Mouse (Mus musculus): ENCODE data around the gene Dtx4. TPM values are rescaled to one million over a fixed set of nuclear protein-coding genes. Genes with fewer than 3 reads are reported as not detected.
"Not testable (repeated sequence)": the region's sequence is repeated elsewhere in the genome, so short reads cannot be mapped to it uniquely, and the experiment has no call there.

Gene Dtx4
- polyA plus RNA-seq (2014; fragmentation: Nextera tagmentation; extraction: Ambion mirVana) = 1.8 and 2.0 TPM in 2 replicates

DNA sequence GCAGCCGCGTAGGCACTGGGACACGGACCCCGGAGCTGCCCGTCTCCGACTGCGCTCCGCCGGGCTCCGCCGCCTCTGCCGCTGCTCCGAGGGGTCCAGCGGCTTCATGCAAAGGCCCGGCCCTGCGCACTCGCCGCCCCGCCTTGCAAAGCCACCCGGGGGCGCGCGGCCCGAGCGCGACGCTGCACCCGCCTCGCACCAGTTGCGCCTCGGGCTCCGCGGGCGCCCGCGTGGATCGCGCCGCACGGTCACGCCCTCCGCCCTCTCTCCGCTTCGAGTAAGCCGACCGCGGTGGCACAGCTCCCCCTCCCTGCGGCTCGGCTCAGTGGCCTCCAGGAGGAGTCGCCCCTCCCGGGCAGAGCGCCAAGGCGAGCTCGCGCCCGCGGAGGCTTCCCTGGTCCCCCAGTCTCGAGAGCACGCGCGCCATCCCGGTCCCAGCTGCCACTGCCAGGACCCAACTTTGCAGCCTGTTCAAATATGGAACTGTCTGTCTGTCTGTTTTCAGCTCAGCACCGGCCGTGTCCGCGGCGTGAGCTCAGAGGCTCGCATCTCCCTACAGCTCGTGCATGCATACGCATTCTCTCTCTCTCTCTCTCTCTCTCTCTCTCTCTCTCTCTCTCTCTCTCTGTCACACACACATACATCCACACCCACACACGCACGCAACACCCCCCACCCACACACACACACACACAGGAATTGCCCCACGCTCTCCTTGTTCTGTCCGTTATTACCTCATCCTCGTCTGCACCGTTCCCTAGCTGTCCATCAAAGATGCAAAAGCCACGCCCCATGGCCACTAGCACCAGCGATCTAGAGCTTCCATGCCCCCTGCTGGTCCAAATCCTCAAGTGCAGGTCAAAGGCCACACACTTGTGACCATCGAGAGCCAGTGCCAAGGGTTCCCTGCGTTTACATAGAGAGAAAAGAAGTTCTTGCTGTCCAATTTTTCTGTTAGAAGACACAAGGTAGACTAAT, at the start of gene Dtx4:
Gene Dtx4, minus strand, starts transcription at position 85 of the 978 bp plus-strand sequence.
- 0 out of 4 replicates have a peak, but pooled peaks cover 0 to 5% of the 10 kb centered on the region in 2 experiments for H3K4me1 ChIP-seq (ENCODE audit: control insufficient read depth in 2 of 2, insufficient read depth in 2 of 2, low read length in 2 of 2)
- H3K36me3 ChIP-seq (ENCODE audit: control insufficient read depth, insufficient read depth, low read length) = no peaks in the 10 kb centered on the region
- ATAC-seq (ENCODE audit: insufficient number of reproducible peaks, insufficient read depth, low FRiP score, low read depth) = peak; percentile 87
- peak within 1 kb of the TSS; percentile 53 to 73 for H3K4me3 ChIP-seq (ENCODE audit: control insufficient read depth in 1 of 2, insufficient read depth in 1 of 2, low read depth in 1 of 2, low read length in 2 of 2)
- H3K9me3 ChIP-seq (ENCODE audit: control insufficient read depth, low read length) = no peaks in the 10 kb centered on the region
- H3K27ac ChIP-seq (replicated peaks in 1 of 2; ENCODE audit: control insufficient read depth in 1 of 2, insufficient read depth in 1 of 2, low read depth in 2 of 2, low read length in 2 of 2) = peak within 1 kb of the TSS; percentile 27 to 44; a peak in 3 of 4 replicates
- H3K9ac ChIP-seq (ENCODE audit: low read length) = peak within 1 kb of the TSS; percentile 77
- under 1% methylated on average over 73 of the region's 80 CpGs for WGBS
- peaks cover 23% of the 10 kb centered on the region for H3K27me3 ChIP-seq (ENCODE audit: control insufficient read depth, insufficient read depth, low read length)
- H3K4me2 ChIP-seq (ENCODE audit: low read length) = peak within 1 kb of the TSS; percentile 100

DNA sequence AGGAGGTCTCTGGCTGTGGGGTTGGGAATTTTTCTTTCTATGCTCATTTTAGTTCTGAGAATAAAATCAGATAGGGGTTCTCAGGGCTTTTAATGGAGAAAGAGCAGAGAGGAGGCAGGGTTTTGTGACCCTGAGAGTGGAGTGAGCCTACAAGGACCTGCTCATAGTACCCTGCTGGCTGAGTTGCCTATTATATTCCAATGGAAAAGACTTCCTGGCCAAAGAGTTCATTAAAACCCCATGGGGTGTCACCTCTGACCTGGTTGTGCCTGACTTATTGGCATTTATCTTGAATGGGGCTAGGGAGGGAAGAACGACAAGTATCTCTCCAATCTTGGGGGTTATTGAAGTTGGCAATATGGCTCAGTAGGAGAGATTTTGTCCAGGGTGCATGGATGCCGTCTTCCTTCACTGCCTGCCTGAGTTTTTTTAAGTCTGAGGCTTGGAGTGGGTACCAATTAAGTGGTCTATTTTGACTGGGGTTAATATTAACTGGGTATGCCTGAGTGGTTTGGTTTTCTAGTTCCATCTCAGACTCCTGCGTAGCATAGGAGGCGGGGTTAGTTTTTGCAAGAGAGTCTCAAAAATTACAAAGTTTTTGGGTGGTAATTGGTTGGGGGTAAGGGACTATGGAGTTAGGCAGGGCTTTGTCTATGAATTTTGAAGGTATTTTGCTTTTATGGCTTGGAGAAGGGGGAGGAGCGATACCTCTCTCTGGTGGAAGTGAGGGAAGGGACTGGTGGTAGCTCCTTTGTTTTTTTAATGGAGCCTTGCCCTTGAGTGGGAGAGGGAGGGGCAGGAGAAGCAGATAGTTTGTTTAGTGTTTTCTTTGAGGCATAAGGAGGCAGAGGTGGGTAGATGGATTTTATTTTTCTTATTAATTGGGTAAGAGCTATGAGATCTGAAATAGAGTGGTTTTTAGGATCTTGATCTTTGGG, 49.0 kb upstream of the Dtx4 start:
- Histone ChIP-seq H3K4me1 (ENCODE audit: control insufficient read depth in 2 of 2, insufficient read depth in 2 of 2, low read length in 2 of 2) (no peaks in the 10 kb centered on the region), H3K9ac (ENCODE audit: low read length) (no peak overlapping the region), H3K36me3 (ENCODE audit: control insufficient read depth, insufficient read depth, low read length) (no peaks in the 10 kb centered on the region), H3K4me3 (ENCODE audit: control insufficient read depth in 1 of 2, insufficient read depth in 1 of 2, low read depth in 1 of 2, low read length in 2 of 2) (no peak overlapping the region), H3K27me3 (ENCODE audit: control insufficient read depth, insufficient read depth, low read length) (no peaks in the 10 kb centered on the region), H3K4me2 (ENCODE audit: low read length) (no peak overlapping the region), H3K27ac (replicated peaks in 1 of 2; ENCODE audit: control insufficient read depth in 1 of 2, insufficient read depth in 1 of 2, low read depth in 2 of 2, low read length in 2 of 2) (no peak overlapping the region), H3K9me3 (ENCODE audit: control insufficient read depth, low read length) (no peaks in the 10 kb centered on the region)
- no peak for ATAC-seq (ENCODE audit: insufficient number of reproducible peaks, insufficient read depth, low FRiP score, low read depth)
- 82% methylated on average over 5 of the region's 5 CpGs for WGBS

DNA sequence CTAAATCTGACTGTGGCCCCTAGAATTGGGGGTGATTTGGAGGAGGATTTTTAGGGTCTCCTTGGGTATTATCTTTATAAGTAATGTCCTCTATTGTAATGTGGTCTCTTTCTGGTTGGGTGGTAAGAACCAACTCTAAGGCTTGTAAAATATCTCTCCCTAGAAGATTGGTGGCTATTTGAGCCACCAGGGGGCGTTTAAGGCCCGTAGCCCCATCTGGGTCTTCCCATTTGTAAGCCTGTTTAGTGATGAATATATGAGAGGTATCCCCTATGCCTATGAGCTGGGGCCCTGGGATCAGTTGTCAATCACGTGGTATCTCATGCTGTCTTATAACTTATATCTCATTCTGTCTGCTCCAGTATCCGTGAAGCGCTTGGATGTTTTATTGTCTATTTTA, 47.9 kb upstream of the Dtx4 start:
- H3K27ac ChIP-seq (replicated peaks in 1 of 2; ENCODE audit: control insufficient read depth in 1 of 2, insufficient read depth in 1 of 2, low read depth in 2 of 2, low read length in 2 of 2) = no peak overlapping the region
- H3K36me3 ChIP-seq (ENCODE audit: control insufficient read depth, insufficient read depth, low read length) = no peaks in the 10 kb centered on the region
- H3K4me2 ChIP-seq (ENCODE audit: low read length) = no peak overlapping the region
- ATAC-seq (ENCODE audit: insufficient number of reproducible peaks, insufficient read depth, low FRiP score, low read depth) = no peak
- no peaks in the 10 kb centered on the region for H3K9me3 ChIP-seq (ENCODE audit: control insufficient read depth, low read length)
- H3K4me3 ChIP-seq (ENCODE audit: control insufficient read depth in 1 of 2, insufficient read depth in 1 of 2, low read depth in 1 of 2, low read length in 2 of 2) = no peak overlapping the region
- no peaks in the 10 kb centered on the region for H3K27me3 ChIP-seq (ENCODE audit: control insufficient read depth, insufficient read depth, low read length)
- H3K9ac ChIP-seq (ENCODE audit: low read length) = no peak overlapping the region
- H3K4me1 ChIP-seq (ENCODE audit: control insufficient read depth in 2 of 2, insufficient read depth in 2 of 2, low read length in 2 of 2) = no peaks in the 10 kb centered on the region
- WGBS = 74% methylated on average over 5 of the region's 5 CpGs

DNA sequence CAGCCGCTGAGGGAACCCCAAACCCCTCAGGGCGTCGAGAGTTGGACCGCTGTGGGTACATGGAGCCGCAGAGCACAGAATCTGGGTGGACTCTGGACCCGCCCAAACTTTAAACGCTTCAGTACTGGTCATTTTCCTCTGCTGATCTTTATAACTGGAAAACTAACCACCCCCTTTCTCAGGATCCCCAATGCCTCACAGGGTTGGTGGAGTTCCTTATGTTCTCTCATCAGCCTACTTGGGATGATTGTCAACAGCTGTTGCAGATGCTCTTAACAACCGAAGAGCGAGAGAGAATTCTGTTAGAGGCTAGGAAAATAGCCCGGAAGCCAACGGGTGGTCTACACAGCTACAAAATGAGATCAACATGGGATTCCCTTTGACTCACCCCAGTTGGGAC, 44.2 kb upstream of the Dtx4 start, which contains the start of gene Fam111a:
Gene Fam111a, plus strand, starts transcription at position 301 of the 400 bp plus-strand sequence.
- not testable (repeated sequence) for H3K36me3 ChIP-seq (ENCODE audit: control insufficient read depth, insufficient read depth, low read length); H3K27me3 ChIP-seq (ENCODE audit: control insufficient read depth, insufficient read depth, low read length); H3K27ac ChIP-seq (replicated peaks in 1 of 2; ENCODE audit: control insufficient read depth in 1 of 2, insufficient read depth in 1 of 2, low read depth in 2 of 2, low read length in 2 of 2); H3K9me3 ChIP-seq (ENCODE audit: control insufficient read depth, low read length); H3K4me2 ChIP-seq (ENCODE audit: low read length); ATAC-seq (ENCODE audit: insufficient number of reproducible peaks, insufficient read depth, low FRiP score, low read depth); H3K4me1 ChIP-seq (ENCODE audit: control insufficient read depth in 2 of 2, insufficient read depth in 2 of 2, low read length in 2 of 2); H3K4me3 ChIP-seq (ENCODE audit: control insufficient read depth in 1 of 2, insufficient read depth in 1 of 2, low read depth in 1 of 2, low read length in 2 of 2); H3K9ac ChIP-seq (ENCODE audit: low read length)
- WGBS = 93% methylated on average over 11 of the region's 11 CpGs

DNA sequence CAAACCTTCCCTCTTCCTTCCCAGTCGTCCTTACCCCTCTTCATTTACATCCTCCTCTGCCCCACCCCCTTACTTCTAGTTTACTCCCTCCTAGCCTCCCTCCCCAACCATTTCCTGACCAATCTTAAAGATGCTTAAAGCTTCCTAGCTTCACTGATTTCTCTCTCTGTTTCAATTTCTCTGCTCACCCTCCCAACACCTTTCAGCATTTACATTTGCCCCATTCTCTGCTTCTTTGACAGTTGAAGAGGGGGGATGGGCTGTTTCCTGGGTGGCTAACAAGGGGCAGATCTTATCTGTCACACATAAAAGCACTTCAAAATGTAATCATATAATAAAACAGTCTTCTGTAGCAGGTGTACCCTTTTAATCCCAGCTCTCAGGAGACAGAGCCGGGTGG, 40.4 kb upstream of the Dtx4 start:
- 24% methylated on average over 2 of the region's 2 CpGs for WGBS

DNA sequence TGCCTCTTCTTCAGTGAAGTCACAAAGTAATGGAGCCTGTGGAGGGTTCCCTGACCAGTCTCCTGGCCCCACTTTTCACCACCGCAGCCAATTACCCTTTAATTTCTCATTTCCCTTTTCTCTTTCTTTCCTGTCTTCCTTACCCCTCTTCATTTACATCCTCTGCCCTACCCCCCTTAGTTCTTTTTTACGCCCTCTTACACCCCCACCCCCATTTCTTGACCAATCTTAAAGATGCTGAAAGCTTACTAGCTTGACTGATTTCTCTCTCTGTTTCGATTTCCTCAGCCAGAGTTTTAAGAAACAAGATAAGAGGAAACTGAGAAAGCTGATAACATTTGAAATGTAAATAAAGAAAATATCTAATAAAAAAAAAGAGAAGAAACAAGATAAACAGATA, 39.5 kb upstream of the Dtx4 start:
- Histone ChIP-seq H3K4me3 (ENCODE audit: control insufficient read depth in 1 of 2, insufficient read depth in 1 of 2, low read depth in 1 of 2, low read length in 2 of 2) (no peak overlapping the region), H3K4me1 (ENCODE audit: control insufficient read depth in 2 of 2, insufficient read depth in 2 of 2, low read length in 2 of 2) (no peaks in the 10 kb centered on the region), H3K4me2 (ENCODE audit: low read length) (no peak overlapping the region), H3K27me3 (ENCODE audit: control insufficient read depth, insufficient read depth, low read length) (no peaks in the 10 kb centered on the region), H3K9me3 (ENCODE audit: control insufficient read depth, low read length) (0 out of 2 replicates have a peak, but pooled peaks cover 2% of the 10 kb centered on the region), H3K36me3 (ENCODE audit: control insufficient read depth, insufficient read depth, low read length) (no peaks in the 10 kb centered on the region), H3K27ac (replicated peaks in 1 of 2; ENCODE audit: control insufficient read depth in 1 of 2, insufficient read depth in 1 of 2, low read depth in 2 of 2, low read length in 2 of 2) (no peak overlapping the region), H3K9ac (ENCODE audit: low read length) (no peak overlapping the region)
- WGBS = 50% methylated on average over 3 of the region's 3 CpGs
- ATAC-seq (ENCODE audit: insufficient number of reproducible peaks, insufficient read depth, low FRiP score, low read depth) = no peak

More for the DNA sequence above, 40.4 kb upstream of the Dtx4 start:
- H3K4me3 ChIP-seq (ENCODE audit: control insufficient read depth in 1 of 2, insufficient read depth in 1 of 2, low read depth in 1 of 2, low read length in 2 of 2) = no peak overlapping the region
- no peaks in the 10 kb centered on the region for H3K27me3 ChIP-seq (ENCODE audit: control insufficient read depth, insufficient read depth, low read length)
- H3K9ac ChIP-seq (ENCODE audit: low read length) = no peak overlapping the region
- H3K4me2 ChIP-seq (ENCODE audit: low read length) = no peak overlapping the region
- H3K27ac ChIP-seq (replicated peaks in 1 of 2; ENCODE audit: control insufficient read depth in 1 of 2, insufficient read depth in 1 of 2, low read depth in 2 of 2, low read length in 2 of 2) = no peak overlapping the region
- H3K36me3 ChIP-seq (ENCODE audit: control insufficient read depth, insufficient read depth, low read length) = no peaks in the 10 kb centered on the region
- 0 out of 2 replicates have a peak, but pooled peaks cover 2% of the 10 kb centered on the region for H3K9me3 ChIP-seq (ENCODE audit: control insufficient read depth, low read length)
- H3K4me1 ChIP-seq (ENCODE audit: control insufficient read depth in 2 of 2, insufficient read depth in 2 of 2, low read length in 2 of 2) = no peaks in the 10 kb centered on the region
- no peak for ATAC-seq (ENCODE audit: insufficient number of reproducible peaks, insufficient read depth, low FRiP score, low read depth)

DNA sequence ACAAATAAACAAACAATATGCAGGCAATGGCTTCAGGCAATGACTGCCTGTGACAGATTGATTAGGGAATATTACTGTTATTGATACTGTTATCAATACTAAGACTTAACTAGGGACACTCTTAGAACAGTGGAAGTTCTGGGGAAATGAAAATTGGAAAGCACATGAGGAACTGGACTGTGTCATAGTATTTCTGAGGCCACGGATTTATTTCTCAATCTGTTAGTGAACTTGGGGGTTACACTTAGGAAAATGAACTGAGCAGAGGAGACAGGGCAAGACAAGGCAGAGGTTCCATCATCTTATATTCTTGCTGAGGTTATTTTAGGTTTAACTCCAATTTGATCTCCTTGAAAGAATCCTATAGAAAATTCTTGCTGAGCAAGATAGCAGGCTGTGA, 38.7 kb upstream of the Dtx4 start:
- Histone ChIP-seq H3K4me3 (ENCODE audit: control insufficient read depth in 1 of 2, insufficient read depth in 1 of 2, low read depth in 1 of 2, low read length in 2 of 2) (no peak overlapping the region), H3K36me3 (ENCODE audit: control insufficient read depth, insufficient read depth, low read length) (no peaks in the 10 kb centered on the region), H3K27me3 (ENCODE audit: control insufficient read depth, insufficient read depth, low read length) (no peaks in the 10 kb centered on the region), H3K9ac (ENCODE audit: low read length) (no peak overlapping the region), H3K27ac (replicated peaks in 1 of 2; ENCODE audit: control insufficient read depth in 1 of 2, insufficient read depth in 1 of 2, low read depth in 2 of 2, low read length in 2 of 2) (no peak overlapping the region), H3K4me2 (ENCODE audit: low read length) (no peak overlapping the region), H3K4me1 (ENCODE audit: control insufficient read depth in 2 of 2, insufficient read depth in 2 of 2, low read length in 2 of 2) (no peaks in the 10 kb centered on the region), H3K9me3 (ENCODE audit: control insufficient read depth, low read length) (0 out of 2 replicates have a peak, but pooled peaks cover 2% of the 10 kb centered on the region)
- ATAC-seq (ENCODE audit: insufficient number of reproducible peaks, insufficient read depth, low FRiP score, low read depth) = no peak
- 61% methylated on average over 1 of the region's 1 CpGs for WGBS
